10 mouse cellular contexts compared by ENCODE assay signal in the genomic region with DNA sequence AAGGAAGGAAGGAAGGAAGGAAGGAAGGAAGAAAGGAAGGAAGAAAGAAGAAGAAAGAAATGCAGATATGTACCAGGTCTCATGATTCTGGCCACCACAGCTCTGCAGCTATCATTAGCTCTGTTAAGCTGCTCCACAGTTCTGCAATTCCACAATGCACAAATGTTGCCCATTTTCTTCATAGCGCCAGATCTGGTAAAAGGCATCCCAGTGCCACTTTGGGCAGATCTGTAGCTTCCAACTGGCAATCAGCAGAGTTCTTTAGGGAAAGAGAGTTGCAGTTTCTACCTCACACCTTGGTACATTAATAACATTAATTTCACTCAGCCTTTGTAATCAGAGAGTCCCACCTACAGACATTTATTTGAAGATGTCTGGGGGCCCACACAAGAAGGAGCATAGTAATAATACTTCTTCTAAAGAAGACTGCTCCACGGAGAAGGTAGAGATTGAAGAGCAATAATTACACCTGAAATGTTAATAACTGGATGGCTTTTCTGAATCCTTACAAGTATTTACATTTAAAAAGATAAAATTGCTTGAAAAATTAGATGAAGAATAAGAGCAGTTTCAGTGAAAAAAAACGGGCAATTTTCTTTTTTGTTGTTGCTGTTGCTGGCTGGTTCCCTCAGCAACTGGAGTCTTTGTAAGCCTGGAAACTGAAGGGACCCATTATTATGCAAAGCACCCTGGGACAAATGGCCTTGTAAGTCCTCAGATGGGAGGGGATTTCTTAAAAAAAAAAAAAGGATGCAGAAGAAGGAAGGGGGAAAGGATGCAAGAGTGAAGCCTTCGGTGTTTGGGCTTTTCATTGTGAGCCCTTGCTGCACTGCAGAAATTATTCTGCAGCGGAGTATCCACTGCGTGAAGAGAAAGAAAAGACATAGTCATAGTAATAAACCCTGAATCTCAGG.
DNase-seq lines count a peak whose midpoint lies in the region; ATAC-seq and TF ChIP-seq lines count a peak whose summit lies in the region.
"Had no signal": no experiment of that assay in that cellular context is flagged by ENCODE, and none has a peak within 500 bp of the region (broad histone marks: within the 10 kb centered on the region; RNA-seq: fewer than 3 reads in every experiment).

No protein-coding gene starts in this region.

- no peaks in the 10 kb centered on the region for H3K27me3 ChIP-seq in embryonic facial prominence, embryonic 11.5 days (ENCODE audit: control insufficient read depth, insufficient read depth, low read length)
- H3K27me3 ChIP-seq in hindbrain, embryonic 13.5 days: no peaks in the 10 kb centered on the region
- no peaks in the 10 kb centered on the region for H3K27me3 ChIP-seq in midbrain, postnatal 0 days (ENCODE audit: insufficient read depth, low read length)
- H3K27me3 ChIP-seq: embryonic facial prominence, embryonic 13.5 days; megakaryocyte, embryonic 14.5 days had no signal

- H3K4me3 ChIP-seq in embryonic facial prominence, embryonic 11.5 days (ENCODE audit: low read depth, low read length): no peak overlapping the region
- H3K4me3 ChIP-seq in hindbrain, embryonic 13.5 days: no peak overlapping the region
- peak overlapping the region; percentile 2; the same call in 1 of the 2 replicates for H3K4me3 ChIP-seq in midbrain, postnatal 0 days (ENCODE audit: low read depth, low read length)
- H3K4me3 ChIP-seq: embryonic facial prominence, embryonic 13.5 days; megakaryocyte, embryonic 14.5 days had no signal

- TF ChIP-seq CTCF in midbrain, postnatal 0 days (IDR thresholded peaks at IDR 0.05): no peak

- peaks cover 3% of the 10 kb centered on the region for H3K4me1 ChIP-seq in embryonic facial prominence, embryonic 11.5 days (ENCODE audit: control insufficient read depth, insufficient read depth, low read length)
- H3K4me1 ChIP-seq in hindbrain, embryonic 13.5 days (replicated peaks): peaks cover 22% of the 10 kb centered on the region
- no peaks in the 10 kb centered on the region for H3K4me1 ChIP-seq in midbrain, postnatal 0 days (ENCODE audit: insufficient read depth, low read length)
- H3K4me1 ChIP-seq: megakaryocyte, embryonic 14.5 days had no signal

- no peak for ATAC-seq in embryonic facial prominence, embryonic 11.5 days (replicated peaks; ENCODE audit: insufficient number of reproducible peaks, low FRiP score, low TSS enrichment, low read depth)
- peak; percentile 57; the same call in 1 of the 2 replicates for ATAC-seq in hindbrain, embryonic 13.5 days (ENCODE audit: low FRiP score)
- ATAC-seq in midbrain, postnatal 0 days (ENCODE audit: low FRiP score): no peak

- DNase-seq in R1 (ENCODE audit: low read depth, low spot score): peak; percentile 93
- peak; percentile 52 for DNase-seq in embryonic facial prominence, embryonic 11.5 days (ENCODE audit: low spot score)
- DNase-seq in midbrain, postnatal 0 days (ENCODE audit: low spot score): peak; percentile 76
- no peak for DNase-seq in cerebellum, postnatal 14 days
- no peak for DNase-seq in left cerebral cortex, adult 18-20 months (ENCODE audit: low spot score in 2 of 2)
- no peak for DNase-seq in kidney, adult 11 months
- DNase-seq in right cerebral cortex, postnatal 36 days (ENCODE audit: low spot score in 2 of 2): no peak

- H3K4me2 ChIP-seq in embryonic facial prominence, embryonic 11.5 days (ENCODE audit: low read depth, low read length): no peak overlapping the region
- peak overlapping the region; percentile 34; the same call in 1 of the 2 replicates for H3K4me2 ChIP-seq in hindbrain, embryonic 13.5 days
- H3K4me2 ChIP-seq in midbrain, postnatal 0 days (ENCODE audit: low read depth, low read length, poor library complexity, severe bottlenecking): peak overlapping the region; percentile 30
- H3K4me2 ChIP-seq: embryonic facial prominence, embryonic 13.5 days had no signal

- 11% methylated on average over 6 of the region's 6 CpGs for WGBS in embryonic facial prominence, embryonic 11.5 days
- 9% methylated on average over 6 of the region's 6 CpGs for WGBS in hindbrain, embryonic 13.5 days
- 11% methylated on average over 6 of the region's 6 CpGs for WGBS in midbrain, postnatal 0 days

- H3K27ac ChIP-seq in embryonic facial prominence, embryonic 11.5 days (replicated peaks; ENCODE audit: low read depth, low read length): no peak overlapping the region
- 0 out of 2 replicates have a peak overlapping the region, but pooled peaks have one; percentile 30 for H3K27ac ChIP-seq in hindbrain, embryonic 13.5 days
- H3K27ac ChIP-seq in midbrain, postnatal 0 days (ENCODE audit: low read depth, low read length): 0 out of 2 replicates have a peak overlapping the region, but pooled peaks have one; percentile 6
- H3K27ac ChIP-seq: embryonic facial prominence, embryonic 13.5 days had no signal

- no peak overlapping the region for H3K9ac ChIP-seq in embryonic facial prominence, embryonic 11.5 days (replicated peaks; ENCODE audit: low read length)
- H3K9ac ChIP-seq in hindbrain, embryonic 13.5 days: no peak overlapping the region
- H3K9ac ChIP-seq in midbrain, postnatal 0 days (replicated peaks; ENCODE audit: low read length, poor library complexity, severe bottlenecking): no peak overlapping the region
- H3K9ac ChIP-seq: embryonic facial prominence, embryonic 13.5 days had no signal

- H3K36me3 ChIP-seq in embryonic facial prominence, embryonic 11.5 days (replicated peaks; ENCODE audit: control insufficient read depth, insufficient read depth, low read depth, low read length): no peaks in the 10 kb centered on the region
- no peaks in the 10 kb centered on the region for H3K36me3 ChIP-seq in hindbrain, embryonic 13.5 days
- H3K36me3 ChIP-seq in midbrain, postnatal 0 days (ENCODE audit: insufficient read depth, low read length): no peaks in the 10 kb centered on the region
- H3K36me3 ChIP-seq: embryonic facial prominence, embryonic 13.5 days had no signal

- H3K9me3 ChIP-seq in embryonic facial prominence, embryonic 11.5 days (replicated peaks; ENCODE audit: control insufficient read depth, low read length): no peaks in the 10 kb centered on the region
- H3K9me3 ChIP-seq in hindbrain, embryonic 13.5 days: no peaks in the 10 kb centered on the region
- no peaks in the 10 kb centered on the region for H3K9me3 ChIP-seq in midbrain, postnatal 0 days (ENCODE audit: low read length)
- H3K9me3 ChIP-seq: embryonic facial prominence, embryonic 13.5 days had no signal

Comparison
In these comparisons a context has a peak if more than half of its experiments do, and no peak if none do; other contexts are left out.
1. DNase-seq: peak in R1 (single experiment), embryonic facial prominence, embryonic 11.5 days (single experiment) and midbrain, postnatal 0 days (single experiment); none in cerebellum, postnatal 14 days (0 of 2), left cerebral cortex, adult 18-20 months (0 of 2), kidney, adult 11 months (single experiment) and right cerebral cortex, postnatal 36 days (0 of 2).